Mouse (Mus musculus): ENCODE measurements around the gene Abl1. TPM values are rescaled to one million over a fixed set of nuclear protein-coding genes. Genes with fewer than 3 reads are reported as not detected.
A peak's percentile ranks its signal among the peaks of the same experiment; 100 is the strongest.

The Abl1 gene
- polyA plus RNA-seq (2016; fragmentation: Nextera tagmentation; extraction: Ambion mirVana), result 12.9 and 13.4 TPM in 2 replicates

- Histone ChIP-seq H3K4me1 (peaks cover 47% of the 10 kb centered on the region), H3K27me3 (replicated peaks) (no peaks in the 10 kb centered on the region), H3K4me2 (peak within 1 kb of the TSS; percentile 74), H3K27ac (peak within 1 kb of the TSS; percentile 95), H3K4me3 (peak within 1 kb of the TSS; percentile 96), H3K9ac (peak within 1 kb of the TSS; percentile 94), H3K36me3 (peaks cover 19% of the 10 kb centered on the region), H3K9me3 (replicated peaks) (no peaks in the 10 kb centered on the region)
- ATAC-seq, result peak; percentile 100
- 0% methylated on average over 64 of the region's 64 CpGs for WGBS (ENCODE audit: insufficient replicate concordance)
Observed at GRCm38 (mm10) chr2:31688074-31688925, at the start of gene Abl1. Abl1 (plus strand) TSS chr2:31688376.

GRCm38 (mm10) chr2:31638581-31639465, 49.4 kb upstream of the Abl1 start:
- Histone ChIP-seq H3K4me3 (no peak overlapping the region), H3K4me2 (no peak overlapping the region)

GRCm38 (mm10) chr2:31639466-31639760, 48.8 kb upstream of the Abl1 start:
- Histone ChIP-seq H3K36me3 (no peaks in the 10 kb centered on the region), H3K27me3 (replicated peaks) (peaks cover 100% of the 10 kb centered on the region), H3K9ac (no peak overlapping the region), H3K4me2 (no peak overlapping the region), H3K4me1 (peaks cover 19% of the 10 kb centered on the region; the same call in 1 of the 2 replicates), H3K27ac (no peak overlapping the region), H3K9me3 (replicated peaks) (no peaks in the 10 kb centered on the region), H3K4me3 (no peak overlapping the region)
- 2% methylated on average over 13 of the region's 13 CpGs for WGBS (ENCODE audit: insufficient replicate concordance)
- no peak for ATAC-seq

More at GRCm38 (mm10) chr2:31638581-31639465, 49.4 kb upstream of the Abl1 start:
- WGBS (ENCODE audit: insufficient replicate concordance), result 1% methylated on average over 31 of the region's 34 CpGs
- peaks cover 100% of the 10 kb centered on the region for H3K27me3 ChIP-seq (replicated peaks)
- H3K9me3 ChIP-seq (replicated peaks), result no peaks in the 10 kb centered on the region
- H3K4me1 ChIP-seq, result peaks cover 19% of the 10 kb centered on the region; the same call in 1 of the 2 replicates
- ATAC-seq, result no peak
- no peak overlapping the region for H3K27ac ChIP-seq
- H3K9ac ChIP-seq, result no peak overlapping the region
- no peaks in the 10 kb centered on the region for H3K36me3 ChIP-seq

GRCm38 (mm10) chr2:31639901-31640608, 48.1 kb upstream of the Abl1 start, which contains the start of gene Prdm12:
Prdm12 (plus strand) TSS chr2:31640037.
- Histone ChIP-seq H3K27ac (no peak within 1 kb of the TSS), H3K9ac (no peak within 1 kb of the TSS), H3K4me2 (no peak within 1 kb of the TSS), H3K4me1 (peaks cover 19% of the 10 kb centered on the region; the same call in 1 of the 2 replicates), H3K4me3 (no peak within 1 kb of the TSS), H3K9me3 (replicated peaks) (no peaks in the 10 kb centered on the region), H3K27me3 (replicated peaks) (peaks cover 100% of the 10 kb centered on the region), H3K36me3 (no peaks in the 10 kb centered on the region)
- 3% methylated on average over 41 of the region's 41 CpGs for WGBS (ENCODE audit: insufficient replicate concordance)
- ATAC-seq, result no peak

GRCm38 (mm10) chr2:31640609-31641507, 47.3 kb upstream of the Abl1 start:
- ATAC-seq, result no peak
- H3K4me3 ChIP-seq, result no peak overlapping the region
- no peaks in the 10 kb centered on the region for H3K9me3 ChIP-seq (replicated peaks)
- H3K4me1 ChIP-seq, result peaks cover 12% of the 10 kb centered on the region; the same call in 1 of the 2 replicates
- 2% methylated on average over 48 of the region's 48 CpGs for WGBS (ENCODE audit: insufficient replicate concordance)
- no peak overlapping the region for H3K9ac ChIP-seq
- no peak overlapping the region for H3K27ac ChIP-seq
- H3K36me3 ChIP-seq, result no peaks in the 10 kb centered on the region
- H3K27me3 ChIP-seq (replicated peaks), result peaks cover 100% of the 10 kb centered on the region
- no peak overlapping the region for H3K4me2 ChIP-seq

GRCm38 (mm10) chr2:31641508-31641830, 46.7 kb upstream of the Abl1 start:
- WGBS (ENCODE audit: insufficient replicate concordance), result 2% methylated on average over 11 of the region's 11 CpGs
- Histone ChIP-seq H3K4me3 (no peak overlapping the region), H3K4me1 (0 out of 2 replicates have a peak, but pooled peaks cover 5% of the 10 kb centered on the region), H3K9ac (no peak overlapping the region), H3K27ac (no peak overlapping the region), H3K9me3 (replicated peaks) (no peaks in the 10 kb centered on the region), H3K27me3 (replicated peaks) (peaks cover 100% of the 10 kb centered on the region), H3K4me2 (no peak overlapping the region), H3K36me3 (no peaks in the 10 kb centered on the region)
- no peak for ATAC-seq

- Histone ChIP-seq H3K36me3 (no peaks in the 10 kb centered on the region), H3K4me2 (no peak overlapping the region), H3K9ac (no peak overlapping the region), H3K27ac (no peak overlapping the region), H3K9me3 (replicated peaks) (no peaks in the 10 kb centered on the region), H3K4me1 (0 out of 2 replicates have a peak, but pooled peaks cover under 1% of the 10 kb centered on the region), H3K4me3 (no peak overlapping the region), H3K27me3 (replicated peaks) (peaks cover 100% of the 10 kb centered on the region)
- no peak for ATAC-seq
- WGBS (ENCODE audit: insufficient replicate concordance), result 4% methylated on average over 18 of the region's 18 CpGs
Observed at GRCm38 (mm10) chr2:31641929-31642328, 46.2 kb upstream of the Abl1 start.

- ATAC-seq, result no peak
- Histone ChIP-seq H3K9me3 (replicated peaks) (no peaks in the 10 kb centered on the region), H3K27me3 (replicated peaks) (peaks cover 98% of the 10 kb centered on the region), H3K4me1 (peaks cover 5% of the 10 kb centered on the region; the same call in 1 of the 2 replicates), H3K27ac (no peak overlapping the region), H3K9ac (no peak overlapping the region), H3K4me2 (peak overlapping the region; percentile 70), H3K36me3 (no peaks in the 10 kb centered on the region), H3K4me3 (peak overlapping the region; percentile 56)
- 3% methylated on average over 109 of the region's 109 CpGs for WGBS (ENCODE audit: insufficient replicate concordance)
Observed at GRCm38 (mm10) chr2:31653971-31654853, 34.0 kb upstream of the Abl1 start.

- 0 out of 2 replicates have a peak overlapping the region, but pooled peaks have one; percentile 56 for H3K4me3 ChIP-seq
- H3K4me1 ChIP-seq, result peaks cover 5% of the 10 kb centered on the region; the same call in 1 of the 2 replicates
- H3K9me3 ChIP-seq (replicated peaks), result no peaks in the 10 kb centered on the region
- H3K27ac ChIP-seq, result no peak overlapping the region
- ATAC-seq, result no peak
- H3K36me3 ChIP-seq, result no peaks in the 10 kb centered on the region
- H3K9ac ChIP-seq, result no peak overlapping the region
- peak overlapping the region; percentile 70 for H3K4me2 ChIP-seq
- peaks cover 98% of the 10 kb centered on the region for H3K27me3 ChIP-seq (replicated peaks)
- 5% methylated on average over 22 of the region's 22 CpGs for WGBS (ENCODE audit: insufficient replicate concordance)
Observed at GRCm38 (mm10) chr2:31654854-31655559, 33.2 kb upstream of the Abl1 start.

GRCm38 (mm10) chr2:31656374-31656773, 31.8 kb upstream of the Abl1 start:
- Histone ChIP-seq H3K9ac (no peak overlapping the region), H3K4me3 (no peak overlapping the region), H3K9me3 (replicated peaks) (no peaks in the 10 kb centered on the region), H3K4me1 (peaks cover 5% of the 10 kb centered on the region; the same call in 1 of the 2 replicates), H3K27ac (no peak overlapping the region), H3K27me3 (replicated peaks) (peaks cover 96% of the 10 kb centered on the region), H3K4me2 (no peak overlapping the region), H3K36me3 (no peaks in the 10 kb centered on the region)
- no peak for ATAC-seq
- 73% methylated on average over 7 of the region's 7 CpGs for WGBS (ENCODE audit: insufficient replicate concordance)

Measured in liver, embryonic 12.5 days (tissue).